Mouse (Mus musculus) forebrain, embryonic 15.5 days (tissue): ENCODE results near the gene Emc7. TPM values are rescaled to one million over a fixed set of nuclear protein-coding genes. Genes with fewer than 3 reads are reported as not detected.

ENCODE experiments used
- ATAC-seq: fragments of 200-750 bp; cut with Nextera tagmentation; replicated peaks from 2 replicates; pipeline ENCODE4 v1.8.0; 2017; ENCODE audit warnings: mild to moderate bottlenecking, moderate TSS enrichment, moderate library complexity
- H3K27ac ChIP-seq: fragments of 300-500 bp; sonication (generic); replicated peaks from 2 replicates; pipeline ENCODE4 v1.5.1; 2015; ENCODE audit warnings: mild to moderate bottlenecking, inconsistent platforms
- H3K27me3 ChIP-seq: fragments of 300-500 bp; sonication (generic); 2 replicates; pipeline ENCODE4 v1.6.1; 2015; ENCODE audit warnings: inconsistent platforms
- H3K36me3 ChIP-seq: fragments of 300-500 bp; sonication (generic); 2 replicates; pipeline ENCODE4 v1.6.1; 2015; ENCODE audit warnings: mild to moderate bottlenecking, inconsistent platforms
- H3K4me1 ChIP-seq: fragments of 300-500 bp; sonication (generic); 2 replicates; pipeline ENCODE4 v1.6.1; 2015; ENCODE audit warnings: inconsistent platforms
- H3K4me2 ChIP-seq: fragments of 300-500 bp; sonication (generic); replicated peaks from 2 replicates; pipeline ENCODE4 v1.6.1; 2015; ENCODE audit warnings: mild to moderate bottlenecking, inconsistent platforms
- H3K4me3 ChIP-seq: fragments of 300-500 bp; sonication (generic); 2 replicates; pipeline ENCODE4 v1.5.1; 2015; ENCODE audit warnings: mild to moderate bottlenecking, inconsistent platforms
- H3K9ac ChIP-seq: fragments of 300-500 bp; sonication (generic); replicated peaks from 2 replicates; pipeline ENCODE4 v1.6.1; 2015; ENCODE audit warnings: mild to moderate bottlenecking, inconsistent platforms
- H3K9me3 ChIP-seq: fragments of 300-500 bp; sonication (generic); 2 replicates; pipeline ENCODE4 v1.6.1; 2016; ENCODE audit warnings: inconsistent platforms
- WGBS: fragments of 180-500 bp; shearing (Covaris S2); methylation state at CpG from one replicate; pipeline ENCODE4 v1.1.7; 2015; ENCODE audit warnings: mixed read lengths; 5-methylcytosine and 5-hydroxymethylcytosine counted together
- polyA plus RNA-seq: library from polyadenylated mRNA; unstranded; fragments of >200 nt; fragmentation: Nextera tagmentation; extraction: Ambion mirVana; gene quantifications from 2 replicates; pipeline ENCODE4 v1.2.1, GENCODE M21; 2015

Emc7 gene
- polyA plus RNA-seq, 1 experiment from 2014 or later, result 16.2 TPM

GRCm38 (mm10) chr2:112482533-112483333 is 27.9 kb downstream of the Emc7 start:
- 67% methylated on average over 5 of the region's 5 CpGs for WGBS
- H3K4me2 ChIP-seq, result no peak overlapping the region
- no peaks in the 10 kb centered on the region for H3K9me3 ChIP-seq
- H3K27ac ChIP-seq, result no peak overlapping the region
- no peak overlapping the region for H3K9ac ChIP-seq
- ATAC-seq, result no peak
- no peaks in the 10 kb centered on the region for H3K4me1 ChIP-seq
- H3K36me3 ChIP-seq, result no peaks in the 10 kb centered on the region
- H3K27me3 ChIP-seq, result no peaks in the 10 kb centered on the region
- H3K4me3 ChIP-seq, result no peak overlapping the region

GRCm38 (mm10) chr2:112483334-112483651 is 28.5 kb downstream of the Emc7 start:
- Histone ChIP-seq H3K4me2 (no peak overlapping the region), H3K27me3 (no peaks in the 10 kb centered on the region), H3K4me1 (no peaks in the 10 kb centered on the region), H3K9ac (no peak overlapping the region), H3K36me3 (no peaks in the 10 kb centered on the region), H3K4me3 (no peak overlapping the region), H3K9me3 (no peaks in the 10 kb centered on the region), H3K27ac (no peak overlapping the region)
- 77% methylated on average over 2 of the region's 2 CpGs for WGBS
- no peak for ATAC-seq

- 75% methylated on average over 2 of the region's 2 CpGs for WGBS
- Histone ChIP-seq H3K4me1 (no peaks in the 10 kb centered on the region), H3K27me3 (no peaks in the 10 kb centered on the region), H3K36me3 (no peaks in the 10 kb centered on the region), H3K4me3 (no peak overlapping the region), H3K27ac (no peak overlapping the region), H3K9me3 (no peaks in the 10 kb centered on the region), H3K4me2 (no peak overlapping the region), H3K9ac (no peak overlapping the region)
- no peak for ATAC-seq
Measured at GRCm38 (mm10) chr2:112484886-112485285, 30.1 kb downstream of the Emc7 start.

- Histone ChIP-seq H3K4me3 (no peak overlapping the region), H3K9ac (no peak overlapping the region), H3K36me3 (no peaks in the 10 kb centered on the region), H3K4me1 (peaks cover 12% of the 10 kb centered on the region), H3K4me2 (no peak overlapping the region), H3K27me3 (no peaks in the 10 kb centered on the region), H3K9me3 (no peaks in the 10 kb centered on the region), H3K27ac (no peak overlapping the region)
- WGBS, result 88% methylated on average over 11 of the region's 11 CpGs
- no peak for ATAC-seq
Measured at GRCm38 (mm10) chr2:112490483-112491196, 35.8 kb downstream of the Emc7 start.

- 66% methylated on average over 5 of the region's 5 CpGs for WGBS
- H3K27me3 ChIP-seq, result no peaks in the 10 kb centered on the region
- no peaks in the 10 kb centered on the region for H3K9me3 ChIP-seq
- no peak overlapping the region for H3K4me2 ChIP-seq
- H3K4me3 ChIP-seq, result no peak overlapping the region
- 0 out of 2 replicates have a peak overlapping the region, but pooled peaks have one; percentile 95 for H3K9ac ChIP-seq
- no peak overlapping the region for H3K27ac ChIP-seq
- no peaks in the 10 kb centered on the region for H3K36me3 ChIP-seq
- no peak for ATAC-seq
- H3K4me1 ChIP-seq, result peaks cover 12% of the 10 kb centered on the region
Measured at GRCm38 (mm10) chr2:112491629-112492028, 36.8 kb downstream of the Emc7 start.

GRCm38 (mm10) chr2:112492431-112492855 is 37.6 kb downstream of the Emc7 start:
- Histone ChIP-seq H3K27ac (peak overlapping the region; percentile 95), H3K4me2 (peak overlapping the region; percentile 81), H3K4me3 (peak overlapping the region; percentile 81), H3K36me3 (no peaks in the 10 kb centered on the region), H3K27me3 (no peaks in the 10 kb centered on the region), H3K9ac (peak overlapping the region; percentile 95), H3K4me1 (peaks cover 12% of the 10 kb centered on the region), H3K9me3 (no peaks in the 10 kb centered on the region)
- peak; percentile 14 for ATAC-seq
- 6% methylated on average over 9 of the region's 9 CpGs for WGBS

GRCm38 (mm10) chr2:112492856-112493538 is 38.2 kb downstream of the Emc7 start, which contains the start of gene Aven:
Gene Aven, plus strand, starts transcription at chr2:112492964.
- under 1% methylated on average over 79 of the region's 87 CpGs for WGBS
- peak; percentile 96 for ATAC-seq
- Histone ChIP-seq H3K27me3 (no peaks in the 10 kb centered on the region), H3K9me3 (no peaks in the 10 kb centered on the region), H3K4me3 (peak within 1 kb of the TSS; percentile 81), H3K9ac (peak within 1 kb of the TSS; percentile 95), H3K36me3 (no peaks in the 10 kb centered on the region), H3K4me1 (peaks cover 12% of the 10 kb centered on the region), H3K27ac (peak within 1 kb of the TSS; percentile 95), H3K4me2 (peak within 1 kb of the TSS; percentile 81)

- 46% methylated on average over 11 of the region's 11 CpGs for WGBS
- peak; percentile 0 for ATAC-seq
- Histone ChIP-seq H3K9me3 (no peaks in the 10 kb centered on the region), H3K27me3 (no peaks in the 10 kb centered on the region), H3K36me3 (no peaks in the 10 kb centered on the region), H3K27ac (peak overlapping the region; percentile 95; the same call in 1 of the 2 replicates), H3K4me3 (peak overlapping the region; percentile 81), H3K4me1 (peaks cover 12% of the 10 kb centered on the region), H3K9ac (peak overlapping the region; percentile 95), H3K4me2 (peak overlapping the region; percentile 81)
Measured at GRCm38 (mm10) chr2:112493539-112494260, 38.9 kb downstream of the Emc7 start.

GRCm38 (mm10) chr2:112497851-112498250 is 43.1 kb downstream of the Emc7 start:
- no peaks in the 10 kb centered on the region for H3K36me3 ChIP-seq
- no peaks in the 10 kb centered on the region for H3K9me3 ChIP-seq
- 78% methylated on average over 7 of the region's 7 CpGs for WGBS
- ATAC-seq, result no peak
- no peak overlapping the region for H3K9ac ChIP-seq
- H3K27ac ChIP-seq, result no peak overlapping the region
- peaks cover 7% of the 10 kb centered on the region for H3K4me1 ChIP-seq
- H3K4me3 ChIP-seq, result no peak overlapping the region
- no peaks in the 10 kb centered on the region for H3K27me3 ChIP-seq
- H3K4me2 ChIP-seq, result no peak overlapping the region

- H3K27ac ChIP-seq, result no peak overlapping the region
- no peaks in the 10 kb centered on the region for H3K9me3 ChIP-seq
- H3K4me3 ChIP-seq, result no peak overlapping the region
- 0 out of 2 replicates have a peak, but pooled peaks cover 2% of the 10 kb centered on the region for H3K4me1 ChIP-seq
- no peaks in the 10 kb centered on the region for H3K27me3 ChIP-seq
- H3K36me3 ChIP-seq, result no peaks in the 10 kb centered on the region
- no peak overlapping the region for H3K9ac ChIP-seq
- H3K4me2 ChIP-seq, result no peak overlapping the region
- peak; percentile 97 for ATAC-seq
- WGBS, result 4% methylated on average over 6 of the region's 6 CpGs
Measured at GRCm38 (mm10) chr2:112501209-112501608, 46.4 kb downstream of the Emc7 start.

GRCm38 (mm10) chr2:112503978-112504377 is 49.2 kb downstream of the Emc7 start:
- WGBS, result 85% methylated on average over 6 of the region's 6 CpGs
- no peak for ATAC-seq
- H3K36me3 ChIP-seq, result no peaks in the 10 kb centered on the region
- no peak overlapping the region for H3K4me2 ChIP-seq
- no peaks in the 10 kb centered on the region for H3K9me3 ChIP-seq
- 0 out of 2 replicates have a peak, but pooled peaks cover 2% of the 10 kb centered on the region for H3K4me1 ChIP-seq
- no peak overlapping the region for H3K4me3 ChIP-seq
- no peak overlapping the region for H3K9ac ChIP-seq
- H3K27ac ChIP-seq, result no peak overlapping the region
- H3K27me3 ChIP-seq, result no peaks in the 10 kb centered on the region
